Mouse (Mus musculus): Measurements from ENCODE around the gene Snx33.
"Not testable (repeated sequence)": the region's sequence is repeated elsewhere in the genome, so short reads cannot be mapped to it uniquely, and the experiment has no call there.

Snx33 gene

DNA sequence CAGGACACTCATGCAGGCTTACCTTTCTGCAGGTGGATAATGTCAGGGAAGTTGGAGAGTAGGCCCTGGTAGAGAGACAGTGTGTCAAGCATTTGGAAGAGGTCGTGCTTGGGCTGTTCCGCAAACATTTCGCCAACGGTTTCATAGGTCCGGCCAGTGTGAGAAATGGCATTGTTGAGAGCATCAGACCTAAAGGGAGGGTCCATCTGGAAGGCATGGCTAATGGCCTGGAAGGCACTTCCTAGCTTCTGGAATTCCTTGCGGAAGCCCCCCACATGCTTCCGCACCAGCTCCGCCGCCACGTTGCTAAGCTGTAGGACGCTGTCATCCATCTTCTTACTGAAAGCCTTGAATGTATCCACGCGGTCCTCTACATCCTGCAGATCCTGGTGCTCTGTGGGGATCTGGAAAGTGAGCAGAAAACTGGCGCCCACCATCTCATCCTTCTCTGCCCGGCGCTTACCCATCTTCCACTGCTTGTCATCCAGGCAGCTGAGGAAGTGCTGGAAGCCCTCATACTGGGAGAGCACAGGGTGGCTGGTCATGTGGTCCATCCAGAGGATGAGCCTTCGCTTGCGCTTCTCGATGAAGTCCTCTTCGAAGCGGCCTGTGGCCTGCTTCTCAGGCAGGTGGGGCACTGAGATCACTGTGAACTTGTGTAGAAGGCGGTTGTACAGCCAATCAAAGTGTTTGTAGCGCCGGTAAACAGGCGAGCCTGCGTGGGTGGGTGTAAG is 2.7 kb downstream of the Snx33 start:
- DNase-seq (ENCODE audit: low spot score) = no peak

DNA sequence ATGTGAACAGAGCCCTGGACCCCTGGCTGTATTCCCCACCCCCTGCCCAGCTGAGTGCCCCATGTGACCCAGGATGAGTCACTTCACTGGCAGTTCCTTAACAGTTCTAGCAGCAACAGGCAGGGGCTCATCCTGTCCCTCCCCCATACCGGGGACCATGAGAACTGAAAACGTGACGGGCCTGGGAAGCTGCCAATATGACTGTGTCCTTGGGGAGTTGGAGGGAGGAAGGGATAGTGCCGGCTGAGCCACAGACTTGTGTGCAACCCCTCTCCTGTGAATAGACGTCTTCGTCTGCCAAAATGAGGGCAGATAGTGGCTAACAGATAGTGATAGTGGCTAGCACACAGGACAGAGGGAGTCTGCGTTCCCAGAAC is 3.5 kb downstream of the Snx33 start:
- peak; percentile 46 for DNase-seq (ENCODE audit: low spot score)

DNA sequence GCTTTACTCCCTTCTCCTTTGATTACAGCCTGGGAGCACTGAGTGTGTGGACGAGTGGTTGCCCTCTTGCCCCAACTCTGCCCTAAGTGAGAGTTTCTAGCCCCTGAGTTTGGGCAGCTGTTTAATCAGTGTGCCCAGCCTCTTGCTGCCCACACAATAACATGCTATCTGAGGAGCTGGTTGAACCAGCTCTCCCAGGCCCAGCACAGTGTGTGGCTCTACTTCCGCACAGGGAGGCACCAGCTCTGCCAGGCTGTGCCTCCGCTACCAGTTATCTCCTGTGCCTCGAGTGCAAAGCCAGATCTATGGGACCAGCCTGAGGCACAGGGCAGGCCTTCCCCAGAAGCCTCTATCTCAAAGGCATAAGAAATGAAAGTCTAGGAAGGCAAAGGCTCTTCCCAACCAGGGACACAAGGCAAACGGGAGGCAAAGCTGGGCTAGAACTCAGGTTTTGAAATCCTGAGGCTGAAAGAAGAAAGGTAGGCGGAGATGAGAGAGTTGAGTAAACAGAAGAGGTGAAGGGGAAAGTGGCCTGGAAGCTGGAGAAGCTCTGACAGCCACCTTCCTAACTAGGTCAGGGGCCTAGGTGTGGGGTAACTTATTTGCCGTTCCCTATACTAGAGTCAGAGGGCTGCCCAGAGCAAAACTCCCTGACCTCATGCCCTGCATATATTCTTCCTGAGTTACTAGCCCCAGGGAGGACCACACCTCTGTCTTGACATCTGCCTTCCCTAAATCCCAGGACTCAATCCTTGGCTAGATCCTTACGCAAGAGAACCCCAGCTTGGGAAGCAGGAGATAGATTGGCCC is 4.1 kb downstream of the Snx33 start:
- DNase-seq (ENCODE audit: low spot score) = no peak

DNA sequence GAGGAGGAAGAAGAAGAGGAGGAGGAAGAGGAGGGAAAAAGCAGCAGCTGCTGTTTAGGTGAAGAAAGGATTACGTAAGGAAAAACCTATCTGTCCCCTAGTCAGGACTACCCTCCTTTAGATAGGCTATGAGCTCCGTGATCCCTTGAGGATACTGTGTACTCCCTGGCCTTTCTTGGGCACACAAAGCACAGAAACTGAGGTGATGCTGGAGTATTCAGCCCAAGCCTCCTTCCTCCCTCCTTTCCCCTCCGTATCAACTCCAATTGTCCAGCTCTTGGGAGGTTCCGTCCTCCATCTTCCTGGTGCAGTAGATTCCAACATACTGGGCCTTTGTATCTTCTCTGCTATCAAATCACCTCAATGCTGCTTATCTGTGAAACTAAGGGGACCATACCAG is 5.4 kb downstream of the Snx33 start:
- DNase-seq (ENCODE audit: low spot score) = no peak

DNA sequence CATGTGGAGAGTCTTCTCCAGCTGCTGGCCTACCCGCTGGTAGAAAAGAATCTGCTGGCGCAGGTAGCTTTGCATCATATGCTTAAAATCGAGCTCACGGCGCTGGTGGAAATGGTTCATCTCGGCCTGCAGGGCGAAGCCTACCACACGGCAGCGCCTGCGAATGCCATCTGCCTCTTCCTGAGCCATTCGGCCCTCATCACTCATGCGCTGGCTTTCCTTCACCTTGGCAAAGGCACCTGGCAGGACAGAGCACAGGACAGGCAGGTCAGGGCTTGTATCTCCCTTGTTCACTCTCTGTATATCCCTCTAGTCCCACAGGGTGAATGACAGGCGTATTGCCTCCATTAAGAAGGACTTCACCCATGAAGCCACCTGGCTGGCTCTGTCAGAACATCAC is 9.7 kb downstream of the Snx33 start:
- DNase-seq (ENCODE audit: low spot score) = no peak

DNA sequence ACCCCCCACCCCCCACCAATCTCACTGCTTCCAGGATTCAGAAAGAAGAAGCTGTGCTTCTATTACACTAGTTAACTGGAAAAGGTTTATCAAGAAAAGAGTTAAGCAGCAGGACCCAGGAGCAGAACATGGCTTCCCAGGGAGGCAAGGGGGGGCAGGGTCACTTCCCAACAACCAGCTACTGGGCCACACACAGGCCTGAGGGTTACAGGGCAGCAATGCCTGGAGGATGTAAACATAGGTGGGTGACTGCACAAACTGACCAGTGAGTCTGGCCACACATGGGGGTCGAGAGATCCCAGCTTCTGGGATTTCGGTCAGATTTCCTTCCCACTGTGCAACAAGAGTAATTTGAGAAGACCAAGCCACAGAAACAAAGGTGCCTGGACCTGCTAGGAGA is 11.0 kb downstream of the Snx33 start:
- no peak for DNase-seq (ENCODE audit: low spot score)

DNA sequence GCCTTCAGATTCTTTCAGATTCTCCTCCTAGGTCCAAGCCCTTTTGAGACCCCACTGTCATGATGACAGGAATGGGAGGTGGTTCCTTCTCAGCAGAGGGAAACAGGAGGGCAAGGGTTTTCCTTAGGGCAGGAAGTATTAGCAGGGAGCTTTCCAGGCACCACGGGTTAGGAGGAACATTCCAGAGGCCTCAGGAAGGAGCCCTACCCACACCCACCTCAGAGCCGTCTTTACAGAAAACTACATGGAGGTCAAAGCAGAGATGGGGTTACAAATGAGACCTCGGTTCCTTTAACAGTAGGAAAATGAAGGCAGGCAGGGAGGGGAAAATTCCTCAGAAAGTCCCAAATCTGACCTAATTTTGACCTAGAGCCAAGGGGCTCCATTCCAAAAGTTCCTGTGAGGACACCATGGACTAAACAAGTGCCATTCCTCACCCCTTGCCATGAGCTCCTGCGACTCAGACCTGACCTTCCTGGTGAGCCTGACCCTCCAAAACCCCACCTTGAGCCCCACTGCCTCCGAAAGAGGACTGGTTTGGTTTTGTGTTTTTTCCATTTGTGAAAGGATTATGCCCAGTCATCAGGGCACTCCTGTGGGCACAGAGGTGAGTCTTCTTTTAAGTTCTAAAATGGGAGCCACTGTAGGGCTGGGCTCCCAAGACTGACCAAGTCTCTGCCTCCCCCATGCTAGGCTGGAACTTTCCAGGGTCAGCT is 12.3 kb downstream of the Snx33 start:
- no peak for DNase-seq (ENCODE audit: low spot score)

DNA sequence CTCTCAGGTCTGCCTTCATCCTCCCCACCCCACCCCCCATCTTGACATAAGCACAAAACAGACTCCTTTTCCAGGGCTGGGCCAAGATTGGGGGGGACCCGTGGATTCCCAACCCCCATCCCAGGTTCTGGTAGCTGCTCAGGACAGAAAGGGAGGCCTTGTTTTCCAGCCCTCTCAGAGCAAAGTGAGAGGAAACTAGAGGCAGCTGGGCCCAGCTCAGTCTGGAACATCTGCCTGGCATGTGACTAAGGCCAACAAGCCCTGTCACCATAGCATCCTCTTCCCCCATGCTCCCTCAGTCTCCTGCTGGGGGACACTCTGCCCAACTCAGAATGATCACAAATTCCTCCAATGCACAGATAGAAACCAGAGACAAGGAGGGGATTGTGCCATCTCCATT is 13.1 kb downstream of the Snx33 start:
- no peak for DNase-seq (ENCODE audit: low spot score)

DNA sequence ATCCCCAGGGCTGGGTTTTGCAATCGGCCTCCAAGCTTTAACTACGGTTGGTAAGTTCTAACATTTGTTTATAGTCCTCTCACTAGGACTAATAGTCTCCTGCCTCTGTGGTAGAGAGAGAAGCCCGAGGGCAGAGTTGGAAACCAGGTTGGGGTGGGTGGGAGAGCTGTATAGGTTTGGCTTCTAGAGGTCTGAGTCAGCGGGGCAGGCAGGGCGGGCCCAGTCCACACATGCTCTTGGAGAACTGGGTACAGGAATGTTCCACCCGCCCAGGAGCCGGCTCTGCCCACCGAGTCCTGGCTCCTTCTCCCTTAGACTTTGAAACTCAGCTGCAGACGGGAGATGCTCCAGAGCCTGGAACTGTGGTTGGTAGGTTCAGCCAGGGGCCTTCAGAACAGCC is 14.2 kb downstream of the Snx33 start:
- DNase-seq (ENCODE audit: low spot score) = no peak

DNA sequence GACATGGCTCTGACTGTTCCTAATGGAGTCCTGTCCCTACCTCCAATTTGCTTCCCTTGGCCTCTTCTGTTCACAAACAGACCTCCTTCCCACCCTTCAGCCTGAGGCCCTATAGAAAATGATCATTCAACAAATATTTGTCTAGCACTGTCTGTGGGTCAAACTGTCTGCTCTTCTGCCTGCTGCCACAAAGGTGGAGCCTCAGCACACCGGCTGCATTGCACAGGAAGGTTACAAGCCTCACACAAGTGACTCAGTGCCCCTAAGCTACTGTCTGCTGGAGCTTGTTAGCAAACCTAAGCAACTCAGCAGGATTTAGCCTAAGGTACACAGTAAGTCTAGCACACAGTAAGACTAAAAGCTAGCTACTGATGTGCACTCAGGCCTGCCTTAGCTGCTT is 17.2 kb downstream of the Snx33 start:
- DNase-seq (ENCODE audit: low spot score) = no peak

DNA sequence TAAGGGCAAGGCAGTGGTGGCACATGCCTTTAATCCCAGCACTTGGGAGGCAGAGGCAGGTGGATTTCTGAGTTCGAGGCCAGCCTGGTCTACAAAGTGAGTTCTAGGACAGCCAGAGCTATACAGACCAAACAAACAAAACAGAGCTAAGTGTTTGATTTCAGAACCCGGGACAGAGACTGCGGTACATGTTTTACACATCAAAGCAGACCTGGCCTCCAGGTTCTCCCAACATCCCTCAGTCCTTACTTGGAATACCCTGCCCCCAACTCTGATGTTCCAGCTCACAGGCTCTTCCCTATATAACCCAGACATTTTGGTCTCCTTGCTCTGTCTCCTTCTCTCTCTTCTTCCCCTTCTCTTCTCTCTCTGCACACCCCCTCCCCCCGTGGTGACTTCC is 18.2 kb downstream of the Snx33 start:
- DNase-seq (ENCODE audit: low spot score) = not testable (repeated sequence)

DNA sequence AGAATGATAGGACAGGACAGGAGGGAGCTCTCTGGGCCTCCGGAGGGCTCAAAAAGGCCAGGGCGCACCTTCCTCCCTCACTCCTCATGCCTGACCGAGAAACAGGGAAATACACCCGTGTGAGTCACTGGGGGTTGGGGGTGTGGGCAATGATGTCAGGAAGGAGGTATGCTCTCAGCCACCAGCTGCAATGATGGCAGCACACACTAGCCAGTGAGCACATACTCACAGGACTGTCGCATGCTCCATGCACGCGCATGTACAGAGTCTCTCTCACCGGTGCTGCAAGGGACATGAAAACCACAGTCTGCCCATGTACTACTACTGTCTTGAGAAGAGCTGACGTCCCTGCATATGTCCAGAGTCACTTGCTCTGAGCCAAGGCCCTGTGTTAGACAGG is 20.6 kb downstream of the Snx33 start:
- no peak for DNase-seq (ENCODE audit: low spot score)

DNA sequence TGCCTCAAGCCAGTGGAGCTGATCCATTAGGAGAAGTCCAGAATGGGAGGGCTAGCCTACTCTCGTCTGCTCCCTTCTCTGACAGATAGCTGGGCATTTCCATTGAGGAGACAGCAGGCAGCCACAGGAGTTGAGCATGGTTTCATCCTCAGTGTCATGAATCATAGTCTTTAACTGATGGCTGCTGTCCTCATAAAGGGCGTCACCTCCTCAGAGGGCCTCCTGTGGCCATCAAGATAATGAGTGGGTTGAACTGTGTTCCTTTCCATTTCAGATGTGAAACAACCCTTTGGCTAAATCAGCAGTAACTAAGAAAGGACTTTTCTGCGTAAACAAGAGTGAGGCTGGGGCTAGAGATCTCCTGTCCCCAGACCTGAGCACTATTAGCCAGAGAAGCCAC is 24.5 kb downstream of the Snx33 start:
- DNase-seq (ENCODE audit: low spot score) = no peak

DNA sequence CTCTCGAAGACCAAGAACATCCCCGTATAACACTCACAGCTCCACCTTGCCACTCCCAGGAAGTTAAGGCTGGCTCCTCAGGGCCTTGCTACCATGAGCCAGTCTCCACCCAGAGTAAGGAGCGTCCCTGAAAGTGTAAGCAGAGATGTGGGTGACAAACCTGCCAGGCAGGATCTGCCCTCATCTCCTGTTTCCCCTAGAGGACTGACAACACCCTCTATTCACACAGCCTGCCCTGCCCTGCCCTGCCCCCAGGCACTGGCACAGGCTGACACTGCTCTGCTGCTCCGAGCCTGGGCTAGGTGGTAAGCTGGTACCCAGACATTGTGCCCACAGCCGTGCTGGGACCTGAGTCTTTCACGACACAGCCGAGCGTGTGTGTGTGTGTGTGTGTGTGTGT is 27.0 kb downstream of the Snx33 start:
- DNase-seq (ENCODE audit: low spot score) = no peak

DNA sequence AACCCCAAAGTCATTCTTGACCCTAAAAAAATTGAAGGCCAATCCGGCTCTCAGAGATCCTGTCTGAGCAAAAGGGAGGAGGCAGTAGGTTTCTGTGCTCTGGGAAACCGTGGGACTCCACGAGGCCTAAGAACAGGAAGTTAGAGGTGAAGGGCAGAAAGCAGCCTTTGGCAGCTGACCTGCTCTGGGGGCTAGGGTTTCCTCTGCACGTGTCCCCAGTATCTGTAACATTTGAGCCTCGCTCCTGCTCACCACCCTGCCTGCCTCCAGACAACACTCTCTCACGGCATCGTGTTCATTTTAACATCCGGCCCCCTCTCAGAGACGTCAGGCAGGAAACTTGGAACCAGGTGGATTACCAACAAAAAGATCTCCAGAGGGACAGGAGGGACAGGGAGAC is 27.6 kb downstream of the Snx33 start:
- no peak for DNase-seq (ENCODE audit: low spot score)

DNA sequence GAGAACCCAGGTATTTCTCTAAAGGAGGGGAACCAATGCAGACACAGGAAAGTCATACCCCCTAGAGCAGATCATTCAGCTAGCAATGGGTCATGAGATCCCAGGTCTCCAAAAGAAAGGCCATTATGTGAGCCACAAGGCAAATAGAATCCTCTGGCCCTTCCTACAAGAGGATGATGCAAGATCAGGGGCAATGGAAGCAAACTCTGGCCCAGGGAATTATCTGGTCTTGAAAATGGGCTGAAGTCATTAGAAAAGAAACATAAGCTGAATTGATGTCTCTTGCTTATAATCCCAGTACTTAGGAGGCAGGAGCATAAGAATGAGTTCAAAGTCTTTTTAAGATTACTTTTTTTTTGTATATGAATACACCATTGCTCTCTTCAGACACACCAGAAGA is 28.1 kb downstream of the Snx33 start:
- no peak for DNase-seq (ENCODE audit: low spot score)

DNA sequence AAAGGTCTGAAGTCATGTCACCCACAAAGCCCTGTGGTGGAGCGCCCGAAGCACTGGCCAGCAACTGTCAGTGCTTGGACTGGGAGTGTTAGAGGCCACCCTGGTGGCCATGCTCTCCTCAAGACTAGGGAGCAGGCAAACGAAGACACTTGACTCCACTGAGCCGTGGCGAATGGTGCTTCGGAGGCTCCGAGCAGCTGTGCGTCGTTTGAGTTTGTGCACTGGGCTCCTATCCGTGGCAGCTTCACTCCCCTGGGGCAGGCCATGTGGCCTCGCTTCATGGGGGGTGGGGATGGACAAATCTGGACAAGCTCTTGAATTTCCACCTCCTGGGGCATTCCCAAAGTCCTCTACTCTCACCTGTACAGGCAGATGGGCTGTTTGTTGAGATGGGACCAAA is 28.8 kb downstream of the Snx33 start:
- no peak for DNase-seq (ENCODE audit: low spot score)

DNA sequence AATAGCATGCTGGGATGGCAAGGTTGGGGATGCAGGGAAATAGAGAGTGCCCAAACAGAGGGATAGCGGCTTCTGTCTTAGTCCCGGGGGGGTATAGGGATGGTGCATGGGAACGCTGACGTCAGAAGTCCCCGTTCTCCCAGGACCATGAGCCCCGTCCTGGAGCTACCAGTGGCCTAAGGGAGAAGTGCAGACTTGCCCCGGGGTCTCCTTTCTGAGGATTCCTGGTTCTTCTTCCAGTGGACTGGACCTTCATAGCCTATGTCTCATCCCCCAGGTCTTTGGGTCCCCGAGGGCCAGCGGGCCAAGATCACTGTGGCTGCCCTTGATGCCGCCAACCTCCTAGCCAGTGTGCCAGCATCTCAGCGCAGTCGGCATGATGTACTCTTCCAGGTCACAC is 31.4 kb downstream of the Snx33 start:
- no peak for DNase-seq (ENCODE audit: low spot score)

DNA sequence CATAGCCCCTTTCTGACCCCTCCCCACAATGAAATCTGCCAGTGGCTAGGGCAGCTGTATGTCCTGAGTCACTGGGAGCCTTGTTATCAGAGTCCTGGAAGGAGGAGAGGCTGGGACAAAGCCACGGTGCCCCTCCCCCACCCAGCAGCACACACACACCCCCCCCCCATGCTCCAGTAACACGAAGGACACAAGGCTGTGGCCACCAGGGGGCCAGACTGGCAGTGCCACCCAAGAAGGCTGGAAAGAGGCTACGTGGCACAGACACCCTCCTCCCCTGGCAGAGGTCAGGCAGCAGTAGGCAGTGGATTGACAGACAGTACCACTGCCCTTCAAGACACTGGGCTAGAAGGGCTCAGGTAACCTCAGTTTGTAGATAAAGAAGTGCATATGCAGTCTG is 34.2 kb downstream of the Snx33 start:
- no peak for DNase-seq (ENCODE audit: low spot score)

DNA sequence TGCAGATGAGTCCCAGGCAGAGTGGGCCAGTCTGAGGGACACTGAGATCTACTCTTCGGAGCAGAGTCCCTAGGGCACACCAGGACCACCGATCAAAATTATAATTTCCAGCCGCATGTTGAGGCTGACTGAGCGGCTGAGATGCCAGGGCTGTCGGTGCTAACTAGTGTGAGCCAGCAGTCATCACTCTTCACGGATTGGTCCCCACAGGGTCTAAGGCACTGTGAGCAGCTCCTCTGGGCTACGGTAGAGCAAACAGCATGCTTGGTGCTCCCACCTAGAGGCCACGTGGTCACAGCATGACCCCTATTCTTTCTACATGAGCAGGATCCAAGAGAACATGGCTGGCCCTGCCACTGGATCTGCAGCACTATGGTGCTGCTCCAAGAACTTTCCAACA is 34.9 kb downstream of the Snx33 start:
- DNase-seq (ENCODE audit: low spot score) = no peak

DNA sequence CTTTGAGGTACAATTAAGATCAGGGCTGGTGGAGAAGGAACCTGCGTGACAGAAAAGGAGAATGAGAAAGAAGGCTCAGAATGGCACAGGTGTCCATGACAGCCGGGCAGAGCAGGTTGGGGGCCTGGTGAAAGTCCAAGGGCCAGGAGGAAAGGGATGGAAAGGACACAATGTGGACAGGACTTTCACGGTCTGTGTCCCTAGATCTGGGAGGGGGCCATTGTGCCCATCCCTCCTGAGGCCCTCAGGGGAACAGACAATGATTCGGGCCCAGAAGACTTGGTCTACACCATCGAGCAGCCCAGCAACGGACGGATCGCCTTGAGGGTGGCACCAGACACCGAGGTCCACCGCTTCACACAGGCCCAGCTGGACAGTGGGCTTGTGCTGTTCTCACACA is 36.1 kb downstream of the Snx33 start:
- no peak for DNase-seq (ENCODE audit: low spot score)

DNA sequence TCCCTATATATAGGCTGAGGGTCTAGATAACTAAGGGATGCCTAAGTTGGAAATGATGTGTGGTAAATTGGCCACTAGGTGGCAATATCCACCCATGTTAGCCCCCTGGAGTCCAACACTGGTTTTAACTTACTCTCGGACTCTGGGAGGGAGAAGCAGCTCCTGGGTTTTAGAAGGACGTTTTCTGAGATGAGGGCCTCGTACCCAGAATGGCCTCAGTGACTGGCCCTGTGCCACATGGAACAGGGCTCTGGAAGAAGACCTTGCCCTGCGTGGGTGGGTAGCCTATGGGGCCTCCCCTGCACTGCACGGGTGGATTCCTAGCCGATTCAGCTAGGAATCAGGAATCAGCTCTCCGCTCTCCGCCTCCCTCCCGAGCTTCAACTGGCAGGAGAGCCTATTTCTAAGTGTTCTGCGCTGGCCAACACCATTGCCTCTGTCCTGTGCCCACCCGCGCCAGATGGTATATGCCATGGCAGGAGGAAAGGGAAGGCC is 36.6 kb downstream of the Snx33 start:
- DNase-seq (ENCODE audit: low spot score) = peak; percentile 70

Measured in left cerebral cortex, adult 11 months (tissue).